Mouse (Mus musculus): Measurements from ENCODE around the gene Als2cr12.
A peak's percentile ranks its signal among the peaks of the same experiment; 100 is the strongest.
"Not testable (repeated sequence)": the region's sequence is repeated elsewhere in the genome, so short reads cannot be mapped to it uniquely, and the experiment has no call there.

Als2cr12 gene

GRCm38 (mm10) chr1:58614424-58614823 lies 81.4 kb downstream of the Als2cr12 start:
- DNase-seq (ENCODE audit: low spot score) = no peak

GRCm38 (mm10) chr1:58613786-58614185 lies 82.0 kb downstream of the Als2cr12 start:
- DNase-seq (ENCODE audit: low spot score) = peak; percentile 20

GRCm38 (mm10) chr1:58610611-58611010 lies 85.2 kb downstream of the Als2cr12 start:
- DNase-seq (ENCODE audit: low spot score) = no peak

- DNase-seq (ENCODE audit: low spot score) = no peak
Measured at GRCm38 (mm10) chr1:58610166-58610565, 85.6 kb downstream of the Als2cr12 start.

- DNase-seq (ENCODE audit: low spot score) = not testable (repeated sequence)
Measured at GRCm38 (mm10) chr1:58609591-58609990, 86.2 kb downstream of the Als2cr12 start.

- DNase-seq (ENCODE audit: low spot score) = no peak
Measured at GRCm38 (mm10) chr1:58603738-58604137, 92.1 kb downstream of the Als2cr12 start.

- no peak for DNase-seq (ENCODE audit: low spot score)
Measured at GRCm38 (mm10) chr1:58602681-58603080, 93.1 kb downstream of the Als2cr12 start.

Measured in urinary bladder, postnatal 10 days (tissue).